Mouse (Mus musculus) right cerebral cortex, adult 2 months (tissue): ENCODE measurements at regions not wholly inside any gene's neighbourhood (a gene's known extent, or its start where the extent isn't known, plus 50 kb on each side); places are given as distances from the start of the nearest gene placed in this dataset.

Source experiments
- DNase-seq, 2 experiments: peaks; one replicate each; pipeline ENCODE4 v3.0.0; 2021 to 2022; ENCODE audit warnings: low spot score in 2 of 2

DNA sequence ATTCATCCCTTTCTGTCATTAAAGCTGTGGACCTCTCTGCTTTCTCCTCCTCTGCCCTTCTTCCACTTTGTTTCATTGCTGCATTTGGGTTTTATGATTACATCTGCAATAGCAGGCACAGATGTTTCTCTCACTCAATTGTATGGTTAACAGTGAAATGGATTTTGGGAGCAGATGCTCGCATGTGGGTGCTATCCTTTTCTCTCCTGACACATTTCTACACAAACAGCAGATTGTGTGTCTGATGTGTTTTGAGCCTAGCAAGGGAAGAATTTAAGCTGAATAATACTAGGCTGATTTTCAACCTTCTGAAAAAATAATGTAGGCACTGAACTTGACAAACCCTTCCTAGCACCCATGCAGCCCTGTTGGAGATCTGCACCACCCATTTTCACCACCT lies 56.9 kb upstream of the Ldoc1 start:
- peak; percentile 5 to 19 for DNase-seq

DNA sequence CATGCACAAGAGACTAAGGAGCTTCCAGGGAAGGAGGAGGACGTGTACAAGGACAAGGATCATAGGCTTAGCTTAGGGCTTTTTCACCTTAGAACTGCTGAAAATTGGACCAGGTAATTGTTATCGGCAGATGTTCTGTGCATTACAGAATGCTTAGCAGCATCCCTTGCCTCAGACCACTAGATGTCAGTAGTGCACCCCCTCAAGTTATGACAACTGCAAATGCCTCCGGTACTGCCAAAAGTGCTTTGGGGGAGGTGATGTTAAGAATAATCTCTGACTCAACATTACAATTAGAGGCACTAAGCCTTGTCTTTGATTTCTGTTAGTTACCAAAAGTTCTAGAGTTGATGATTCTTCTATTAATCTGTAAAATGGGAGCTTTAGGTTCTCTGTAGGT lies 56.2 kb upstream of the Ldoc1 start:
- peak; percentile 10 to 11 for DNase-seq
